Mouse (Mus musculus) heart, adult 2 months (tissue): ENCODE data around the gene Timm10. TPM values are rescaled to one million over a fixed set of nuclear protein-coding genes. Genes with fewer than 3 reads are reported as not detected.

Experiments
- DNase-seq, 2 experiments: peaks; one replicate each; pipeline ENCODE4 v3.0.0; 2021
- H3K27ac ChIP-seq: fragments of 200-600 bp; 2 replicates; pipeline ENCODE4 v1.8.1; 2022
- H3K27me3 ChIP-seq: fragments of 200-500 bp; 2 replicates; pipeline ENCODE4 v1.6.1; 2012; ENCODE audit warnings: mild to moderate bottlenecking, low read length, inconsistent platforms, mixed read lengths; ENCODE audit not compliant: control insufficient read depth, insufficient read depth
- H3K36me3 ChIP-seq: fragments of 200-500 bp; 2 replicates; pipeline ENCODE4 v1.6.1; 2012; ENCODE audit warnings: low read length, inconsistent platforms; ENCODE audit not compliant: control insufficient read depth, insufficient read depth
- H3K4me1 ChIP-seq: fragments of 200-500 bp; 2 replicates; pipeline ENCODE4 v1.6.1; 2011; ENCODE audit warnings: low read length; ENCODE audit not compliant: control insufficient read depth, insufficient read depth
- H3K4me3 ChIP-seq: fragments of 200-600 bp; 2 replicates; pipeline ENCODE4 v1.8.1; 2022
- H3K79me2 ChIP-seq: fragments of 200-500 bp; replicated peaks from 2 replicates; pipeline ENCODE4 v1.6.1; 2012; ENCODE audit warnings: mild to moderate bottlenecking, inconsistent platforms, low read length, moderate library complexity, mixed read lengths; ENCODE audit not compliant: control insufficient read depth, insufficient read depth
- H3K9ac ChIP-seq: fragments of 200-500 bp; 2 replicates; pipeline ENCODE4 v1.6.1; 2012; ENCODE audit warnings: low read depth, mild to moderate bottlenecking, control low read depth, inconsistent platforms, low read length, mixed read lengths
- CTCF ChIP-seq: fragments of 200-600 bp; IDR thresholded peaks from 2 replicates; pipeline ENCODE4 v1.8.1; 2022; ENCODE audit warnings: antibody characterized with exemption, mild to moderate bottlenecking, moderate library complexity
- EP300 ChIP-seq: fragments of 200-500 bp; IDR thresholded peaks from 2 replicates; pipeline ENCODE4 v1.6.1; 2011; ENCODE audit warnings: low read depth, low read length, control low read depth; ENCODE audit not compliant: insufficient read depth
- POLR2A ChIP-seq: fragments of 200-500 bp; IDR thresholded peaks from 2 replicates; pipeline ENCODE4 v1.6.1; 2011; ENCODE audit warnings: mild to moderate bottlenecking, low read depth, low read length, control low read depth; ENCODE audit not compliant: insufficient read depth
- WGBS: fragments of 180-500 bp; shearing (Covaris S2); methylation state at CpG from one replicate; pipeline ENCODE4 v1.1.7; 2018; 5-methylcytosine and 5-hydroxymethylcytosine counted together
- intact Hi-C: fragments of 180-260 bp; cut with DNase I; formaldehyde crosslinking; loops from one replicate; pipeline ENCODE4 v1.15.1; 2025
- polyA plus RNA-seq: library from polyadenylated mRNA; depleted of rRNA; stranded (reverse); fragments of >200 nt; gene quantifications from 2 replicates; pipeline ENCODE4 v1.2.3, GENCODE M21; 2012
- total RNA-seq, 2 experiments: library from RNA; stranded (reverse); gene quantifications; 2 replicates each; pipeline ENCODE4 v1.2.3; 2021

Gene Timm10
- total and polyA plus RNA-seq, 3 experiments = 106 to 129 (median 123) TPM

GRCm38 (mm10) chr2:84837817-84838592 lies 11.2 kb downstream of the Timm10 start:
- no peaks in the 10 kb centered on the region; the same call in 1 of the 2 replicates for H3K4me1 ChIP-seq
- no peak overlapping the region for H3K4me3 ChIP-seq
- H3K9ac ChIP-seq = no peak overlapping the region
- no peak overlapping the region for H3K27ac ChIP-seq
- H3K27me3 ChIP-seq = peaks cover 4% of the 10 kb centered on the region; the same call in 1 of the 2 replicates
- peak in 1 of 2 experiments; percentile 15 for DNase-seq
- no peaks in the 10 kb centered on the region for H3K79me2 ChIP-seq
- intact Hi-C loops = no loop called here
- H3K36me3 ChIP-seq = no peaks in the 10 kb centered on the region
- no peak for TF ChIP-seq CTCF
- no peak for TF ChIP-seq EP300
- 69% methylated on average over 9 of the region's 9 CpGs for WGBS

- DNase-seq = no peak
- H3K4me3 ChIP-seq = peak within 1 kb of the TSS; percentile 69
- no peak for TF ChIP-seq EP300
- TF ChIP-seq POLR2A = no peak
- H3K36me3 ChIP-seq = no peaks in the 10 kb centered on the region
- H3K9ac ChIP-seq = peak within 1 kb of the TSS; percentile 59
- peaks cover 4% of the 10 kb centered on the region; the same call in 1 of the 2 replicates for H3K27me3 ChIP-seq
- H3K79me2 ChIP-seq = no peaks in the 10 kb centered on the region
- WGBS = 58% methylated on average over 10 of the region's 10 CpGs
- intact Hi-C loops = no loop called here
- no peaks in the 10 kb centered on the region; the same call in 1 of the 2 replicates for H3K4me1 ChIP-seq
- peak within 1 kb of the TSS; percentile 68 for H3K27ac ChIP-seq
Measured at GRCm38 (mm10) chr2:84838593-84838949, 11.8 kb downstream of the Timm10 start, which contains the start of gene Slc43a1. Gene Slc43a1 (plus strand): TSS chr2:84838850.

- H3K27me3 ChIP-seq = peaks cover 4% of the 10 kb centered on the region; the same call in 1 of the 2 replicates
- no peaks in the 10 kb centered on the region; the same call in 1 of the 2 replicates for H3K4me1 ChIP-seq
- intact Hi-C loops = no loop called here
- TF ChIP-seq POLR2A (peak; percentile 37; the same call in 1 of the 2 replicates), EP300 (no peak), CTCF (no peak)
- H3K9ac ChIP-seq = peak overlapping the region; percentile 59
- peak overlapping the region; percentile 69 for H3K4me3 ChIP-seq
- 3% methylated on average over 47 of the region's 47 CpGs for WGBS
- H3K27ac ChIP-seq = peak overlapping the region; percentile 68
- peak; percentile 61 to 62 for DNase-seq
- no peaks in the 10 kb centered on the region for H3K79me2 ChIP-seq
- no peaks in the 10 kb centered on the region for H3K36me3 ChIP-seq
Measured at GRCm38 (mm10) chr2:84838993-84839980, 12.5 kb downstream of the Timm10 start.

GRCm38 (mm10) chr2:84840016-84840747 lies 13.4 kb downstream of the Timm10 start:
- Histone ChIP-seq H3K27me3 (peaks cover 4% of the 10 kb centered on the region; the same call in 1 of the 2 replicates), H3K4me1 (no peaks in the 10 kb centered on the region; the same call in 1 of the 2 replicates), H3K9ac (peak overlapping the region; percentile 59), H3K79me2 (no peaks in the 10 kb centered on the region), H3K36me3 (no peaks in the 10 kb centered on the region), H3K4me3 (peak overlapping the region; percentile 69), H3K27ac (peak overlapping the region; percentile 68)
- DNase-seq = peak; percentile 77 to 81
- intact Hi-C loops = no loop called here
- WGBS = under 1% methylated on average over 54 of the region's 54 CpGs
- TF ChIP-seq CTCF (no peak), POLR2A (0 out of 2 replicates have a peak, but pooled peaks have one; percentile 4), EP300 (no peak)
